Mouse (Mus musculus): ENCODE measurements around the gene Cbwd1.

- TF ChIP-seq ZNF384 (IDR thresholded peaks at IDR 0.05; ENCODE audit: low read depth, low read length): no peak
- no peak for TF ChIP-seq HCFC1 (IDR thresholded peaks at IDR 0.05; ENCODE audit: borderline replicate concordance, insufficient read depth, low read length)
Observed at GRCm38 (mm10) chr19:25003810-25004209, 42.4 kb upstream of the Cbwd1 start.

Measured in ES-E14 (cell line).